Mouse (Mus musculus) lung, adult 2 months (tissue): ENCODE measurements around the gene Keap1.

Source experiments
- CTCF ChIP-seq: fragments of 200-500 bp; IDR thresholded peaks from 2 replicates; pipeline ENCODE4 v1.5.1; 2011; ENCODE audit warnings: mild to moderate bottlenecking, low read length, control low read depth; ENCODE audit not compliant: insufficient read depth
- POLR2A ChIP-seq: fragments of 200-500 bp; IDR thresholded peaks from 2 replicates; pipeline ENCODE4 v1.6.1; 2011; ENCODE audit warnings: low read depth, mild to moderate bottlenecking, control low read depth, low read length, borderline replicate concordance; ENCODE audit errors: extremely low read depth

DNA sequence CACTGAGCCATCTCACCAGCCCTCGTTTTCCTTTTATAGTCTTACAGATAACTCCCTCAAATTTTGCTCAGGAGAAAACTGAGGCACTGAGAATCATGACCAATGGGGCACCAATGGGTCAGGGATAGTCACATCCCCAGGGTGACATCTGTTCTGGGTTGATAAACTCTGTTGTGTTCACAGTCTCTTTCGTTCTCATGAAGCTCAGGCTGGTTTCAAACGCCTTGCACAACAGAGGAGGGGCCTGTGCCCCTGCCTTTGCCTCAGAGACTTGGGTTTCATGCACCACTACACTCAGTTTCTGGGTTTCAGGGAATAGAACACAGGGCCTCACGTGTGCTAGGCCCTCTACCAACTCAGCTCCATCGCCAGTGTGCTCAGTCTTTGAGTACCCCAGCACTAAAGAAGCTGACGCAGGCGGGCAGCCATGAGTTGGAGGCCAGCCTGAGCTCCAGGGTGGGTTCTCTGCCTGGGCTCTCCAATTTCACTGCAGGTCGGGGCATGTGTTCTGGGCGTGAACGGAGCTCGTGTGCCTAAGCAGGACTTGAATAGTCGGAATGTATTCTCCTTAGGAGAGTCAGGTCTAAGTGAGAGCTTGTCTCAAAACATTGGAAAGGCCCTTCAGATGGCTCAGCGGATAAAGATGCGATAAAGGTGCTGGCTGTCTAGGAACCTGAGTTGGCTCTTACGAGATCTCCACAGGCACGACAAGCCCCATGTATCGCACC lies 25.3 kb upstream of the Keap1 start:
- TF ChIP-seq CTCF (no peak), POLR2A (no peak)
